Mouse (Mus musculus): ENCODE data around the gene Esp24. TPM values are rescaled to one million over a fixed set of nuclear protein-coding genes. Genes with fewer than 3 reads are reported as not detected.
"Not testable (repeated sequence)": the region's sequence is repeated elsewhere in the genome, so short reads cannot be mapped to it uniquely, and the experiment has no call there.

Gene Esp24
- not detected for polyA plus RNA-seq (2017; shearing (Covaris generic))

- not testable (repeated sequence) for ATAC-seq
Measured at GRCm38 (mm10) chr17:39036395-39036794, at the start of gene Esp24. Gene Esp24, plus strand, starts transcription at chr17:39036695.

GRCm38 (mm10) chr17:39009846-39010245 lies 26.6 kb upstream of the Esp24 start:
- ATAC-seq = no peak

GRCm38 (mm10) chr17:39010675-39011638 lies 25.5 kb upstream of the Esp24 start:
- ATAC-seq = no peak

GRCm38 (mm10) chr17:39017184-39017583 lies 19.3 kb upstream of the Esp24 start:
- ATAC-seq = no peak

- ATAC-seq = no peak
Measured at GRCm38 (mm10) chr17:39043241-39043640, 6.7 kb downstream of the Esp24 start, which contains the start of gene Gm21903. Gene Gm21903, minus strand, starts transcription at chr17:39043341.

GRCm38 (mm10) chr17:39063641-39064040 lies 27.1 kb downstream of the Esp24 start:
- no peak for ATAC-seq

- no peak for ATAC-seq
Measured at GRCm38 (mm10) chr17:39076937-39077336, 40.4 kb downstream of the Esp24 start, which contains the start of gene Esp23. Gene Esp23, minus strand, starts transcription at chr17:39077037.

Other genes with a start within 250 kb of the Esp24 start
- gene Gm21903, start 6.6 kb downstream of the Esp24 start, polyA plus RNA-seq (2017; shearing (Covaris generic)) = not detected
- gene Esp23, start 40.3 kb downstream of the Esp24 start, polyA plus RNA-seq (2017; shearing (Covaris generic)) = not detected
- not detected for gene Esp22, start 58.6 kb downstream of the Esp24 start, polyA plus RNA-seq (2017; shearing (Covaris generic))

Measured in activated CD4-positive, CD25-positive, alpha-beta regulatory T cell, adult 4 months (primary cell).